Mouse (Mus musculus): Measurements from ENCODE around the gene 1520401A03Rik.

1520401A03Rik gene

GRCm38 (mm10) chr17:23742941-23743340 lies 20.4 kb upstream of the 1520401A03Rik start:
- DNase-seq (ENCODE audit: extremely low spot score) = no peak

DNA sequence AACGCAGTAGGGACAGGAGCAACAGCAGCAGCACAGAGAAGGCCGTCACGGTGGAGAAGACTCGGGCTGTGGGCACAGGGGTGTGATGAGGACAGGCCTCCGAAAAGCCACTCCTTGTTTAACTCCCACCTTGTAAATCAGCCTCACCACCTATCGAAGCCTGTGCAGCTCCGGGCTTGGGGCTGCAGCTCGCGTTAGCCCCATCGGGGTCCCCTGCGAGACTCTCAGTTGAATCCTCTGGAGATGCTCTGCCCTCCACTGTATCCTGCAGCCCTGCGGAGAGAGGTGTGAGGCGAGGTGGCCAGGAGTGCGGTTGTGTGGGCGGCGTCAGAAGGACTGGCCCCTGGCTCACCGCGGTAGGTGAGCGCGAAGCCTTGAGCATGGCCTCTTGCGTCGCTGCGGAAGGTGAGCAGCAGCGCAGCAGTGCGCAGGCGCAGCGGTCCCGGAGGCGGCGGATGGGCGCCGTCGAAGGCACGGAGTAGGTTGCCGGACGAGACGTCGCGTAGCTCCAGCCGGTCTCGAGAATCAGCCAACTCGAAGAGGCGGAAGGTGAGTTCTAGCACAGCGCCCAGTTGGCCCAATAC lies 19.7 kb upstream of the 1520401A03Rik start:
- peak; percentile 15 for DNase-seq (ENCODE audit: extremely low spot score)

- no peak for DNase-seq (ENCODE audit: extremely low spot score)
Observed at GRCm38 (mm10) chr17:23741359-23742209, 19.0 kb upstream of the 1520401A03Rik start.

DNA sequence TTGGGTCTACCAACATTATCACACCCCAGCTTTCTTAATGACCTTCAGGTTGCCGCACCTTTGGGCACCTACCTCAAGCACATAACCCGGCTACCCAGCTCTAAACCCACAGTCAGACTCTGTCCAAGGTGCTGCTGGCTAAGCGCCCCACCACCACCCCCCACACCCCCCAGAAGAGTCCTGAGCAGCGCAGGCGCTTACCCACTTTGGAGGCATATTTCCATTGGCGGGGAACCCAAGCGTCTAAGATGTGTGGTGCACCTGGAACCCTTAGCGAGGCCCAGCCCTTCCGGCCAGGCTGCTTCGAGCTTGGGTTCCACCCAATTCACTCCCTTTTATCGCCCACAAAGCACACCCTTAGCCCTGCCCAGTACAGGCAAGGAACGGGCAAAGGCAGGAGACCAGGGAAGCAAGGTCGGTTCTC lies 18.0 kb upstream of the 1520401A03Rik start, which contains the start of gene Paqr4:
Gene Paqr4 (minus strand): TSS at position 270 of the 424 bp plus-strand sequence.
- no peak for DNase-seq (ENCODE audit: extremely low spot score)

GRCm38 (mm10) chr17:23740136-23740584 lies 17.6 kb upstream of the 1520401A03Rik start:
- DNase-seq (ENCODE audit: extremely low spot score) = peak; percentile 87

GRCm38 (mm10) chr17:23739202-23740135 lies 16.9 kb upstream of the 1520401A03Rik start:
- peak; percentile 45 for DNase-seq (ENCODE audit: extremely low spot score)

DNA sequence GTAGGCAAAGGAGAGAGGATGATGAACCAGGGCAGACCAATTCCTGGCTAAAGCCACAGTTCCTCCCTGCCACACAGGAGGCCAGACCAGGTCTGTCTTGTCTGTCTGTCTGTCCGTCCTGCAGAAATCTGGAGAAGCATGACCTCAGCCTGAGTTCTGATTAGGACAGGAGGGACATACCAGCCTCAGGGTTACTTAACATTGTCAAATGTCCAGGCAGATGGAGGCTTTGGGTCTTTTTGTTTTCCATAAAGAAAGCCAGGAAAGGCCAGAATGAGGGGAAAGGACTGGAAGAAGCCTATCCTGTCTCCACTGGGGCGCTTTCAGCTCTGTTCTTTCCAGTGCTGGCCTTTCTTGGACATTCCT lies 16.2 kb upstream of the 1520401A03Rik start:
- no peak for DNase-seq (ENCODE audit: extremely low spot score)

DNA sequence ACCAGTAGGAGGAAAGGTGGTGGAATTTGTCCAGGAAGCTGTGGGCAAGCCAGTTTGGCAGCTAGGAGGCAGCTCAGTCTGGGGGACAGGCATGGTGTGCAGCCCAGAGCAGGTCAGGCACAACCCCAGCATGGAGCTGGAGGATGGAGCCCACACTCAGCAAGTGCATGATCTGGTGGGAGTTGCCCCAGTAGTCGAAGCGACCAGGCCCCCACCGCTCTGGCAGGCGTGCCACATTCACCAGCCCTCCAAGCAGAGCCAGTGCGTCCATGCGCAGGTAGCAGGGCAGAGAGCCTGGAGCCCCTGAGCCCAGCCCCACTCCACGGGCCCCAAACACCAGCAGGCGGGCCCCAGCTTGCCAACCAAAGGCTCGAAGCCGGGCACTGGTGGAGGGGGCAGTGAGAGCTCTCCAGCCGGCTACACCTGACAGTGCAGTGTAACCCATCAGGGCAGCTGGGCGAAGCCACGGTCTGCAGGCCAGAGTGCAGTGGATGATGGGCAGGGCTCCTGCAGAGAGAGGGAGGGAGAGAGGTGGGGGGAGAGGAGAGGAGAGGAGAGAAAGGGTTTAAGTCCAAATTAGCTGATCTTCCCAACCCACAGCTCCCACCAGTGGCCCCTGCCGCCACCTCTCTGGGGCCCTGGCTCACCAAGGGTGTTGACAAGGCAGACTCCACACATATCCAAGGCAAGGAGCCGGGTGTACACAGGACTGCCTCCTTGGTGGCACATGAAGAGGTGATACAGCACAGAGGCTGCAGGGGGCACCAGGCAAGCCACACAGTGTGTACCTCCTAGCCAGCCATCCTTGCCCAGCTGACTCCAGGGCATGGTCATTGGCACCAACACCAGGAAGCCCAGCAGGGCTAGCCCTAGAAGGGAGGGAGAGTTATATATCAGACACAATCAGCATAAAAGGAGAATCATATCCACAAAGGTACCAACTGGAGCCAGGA lies 15.2 kb upstream of the 1520401A03Rik start:
- no peak for DNase-seq (ENCODE audit: extremely low spot score)

DNA sequence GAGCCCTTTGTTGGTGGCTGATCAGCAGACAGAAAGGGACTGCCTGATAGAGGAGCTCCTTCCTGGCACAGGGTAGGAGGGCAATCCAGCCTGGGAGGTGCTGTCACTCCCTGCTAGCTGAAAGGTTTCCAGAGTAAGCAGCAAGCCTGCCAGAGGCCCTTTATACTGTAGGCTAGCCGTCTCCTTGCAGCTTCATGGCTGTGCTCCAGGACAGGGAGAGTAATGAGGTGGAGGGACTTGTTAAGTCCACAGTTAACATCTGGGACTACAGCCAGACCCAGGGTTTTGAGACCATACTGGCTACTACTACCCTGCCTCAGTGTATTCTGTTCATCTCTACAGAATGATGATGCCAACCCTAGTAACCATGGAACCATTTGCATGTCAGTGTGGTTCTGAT lies 11.8 kb upstream of the 1520401A03Rik start:
- no peak for DNase-seq (ENCODE audit: extremely low spot score)

DNA sequence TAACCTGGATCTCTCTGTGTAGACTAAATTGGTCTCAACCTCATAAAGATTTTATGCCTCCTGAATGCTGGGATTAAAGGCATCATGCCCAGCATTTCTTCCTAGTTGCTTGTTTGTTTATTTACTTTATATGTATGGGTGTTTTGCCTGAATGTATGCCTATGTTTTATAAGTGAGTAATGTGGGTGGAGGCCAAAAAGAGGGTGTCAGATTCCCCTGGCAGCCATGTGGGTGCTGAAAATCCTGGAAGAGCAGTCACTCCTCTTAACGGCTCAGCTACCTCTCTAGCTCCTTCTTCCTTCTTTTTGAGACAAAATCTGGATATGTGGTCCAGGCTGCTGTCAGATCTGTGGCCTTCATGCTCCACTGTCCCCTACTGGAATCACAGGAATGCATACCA lies 7.9 kb upstream of the 1520401A03Rik start:
- DNase-seq (ENCODE audit: extremely low spot score) = no peak

DNA sequence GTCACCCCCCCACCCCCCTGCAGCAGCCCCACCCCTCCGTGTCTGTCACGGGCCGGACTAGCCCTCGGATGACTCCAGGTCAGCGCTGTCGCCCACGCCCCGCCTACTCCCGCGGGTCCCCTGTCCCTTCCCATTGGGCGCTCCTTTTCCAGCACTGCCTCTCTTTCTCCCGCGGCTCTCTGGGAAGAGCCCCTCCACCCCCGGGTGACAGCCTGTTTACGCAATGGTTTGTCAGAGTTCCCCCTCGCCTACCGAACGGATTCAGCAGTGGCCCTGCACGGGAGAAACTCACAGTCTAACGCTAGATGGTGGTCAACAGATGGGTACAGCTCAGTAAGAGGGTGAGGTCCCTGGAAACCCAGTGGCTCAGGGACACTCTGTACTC lies 4.2 kb upstream of the 1520401A03Rik start:
- peak; percentile 87 for DNase-seq (ENCODE audit: extremely low spot score)

DNA sequence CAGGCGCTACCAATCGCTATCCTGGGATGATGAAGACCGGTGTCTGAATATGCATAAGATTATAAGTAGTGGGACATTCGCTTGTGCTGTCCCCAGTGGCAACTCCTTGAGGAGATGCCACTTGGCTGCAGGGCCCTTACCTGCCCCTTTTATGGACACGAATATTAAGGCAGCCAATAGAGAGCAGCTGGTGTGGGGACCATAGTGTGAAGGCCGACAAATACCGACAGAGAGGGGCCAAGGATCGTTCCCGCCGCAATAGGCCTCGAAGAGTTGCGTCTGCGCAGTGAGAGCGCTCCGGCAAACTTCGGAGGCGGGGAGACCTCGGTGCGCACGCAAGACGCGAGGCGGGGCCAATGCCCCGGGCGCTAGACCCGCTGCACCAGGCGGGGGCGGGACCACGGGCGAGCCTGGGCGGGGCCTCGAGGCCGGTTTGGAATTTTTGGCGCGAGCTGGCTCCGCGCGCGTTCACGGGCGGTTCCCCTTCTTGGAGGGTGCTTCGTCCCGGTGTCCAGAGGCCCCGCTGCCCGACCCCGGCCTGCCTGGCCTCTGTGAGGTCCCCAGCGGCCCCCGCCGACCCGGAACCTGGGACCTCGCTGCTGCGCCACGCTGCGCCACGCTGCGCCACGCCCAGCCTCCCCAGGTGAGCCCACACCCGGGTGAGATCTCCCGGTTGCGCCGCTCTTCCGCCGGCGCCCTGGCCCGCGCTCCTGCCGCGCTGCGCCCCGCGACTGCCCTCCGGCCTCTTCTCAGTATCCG lies 3.6 kb upstream of the 1520401A03Rik start, which contains the start of gene Pkmyt1:
Gene Pkmyt1 (plus strand): TSS at position 338 of the 759 bp plus-strand sequence.
- DNase-seq (ENCODE audit: extremely low spot score) = peak; percentile 95

DNA sequence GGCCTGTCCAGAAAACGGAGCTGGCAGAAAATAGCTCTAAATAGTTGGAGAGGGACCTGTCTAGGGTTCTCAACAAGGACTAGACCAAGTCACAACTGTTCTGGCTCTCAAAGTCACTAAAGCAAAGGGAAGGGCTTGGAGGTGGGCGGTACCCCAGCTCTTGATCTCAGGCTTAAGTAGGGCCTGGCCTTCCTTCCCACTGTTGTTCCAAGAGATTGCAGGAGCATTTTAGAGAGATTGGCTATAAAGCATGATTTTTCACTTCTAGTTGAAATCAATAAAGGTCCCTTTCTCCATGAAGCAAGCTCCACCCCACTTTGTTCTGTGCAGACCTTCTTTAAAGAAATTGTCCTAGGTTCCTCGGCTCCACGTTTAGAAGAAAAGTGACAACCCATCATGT lies 2.9 kb upstream of the 1520401A03Rik start:
- DNase-seq (ENCODE audit: extremely low spot score) = no peak

DNA sequence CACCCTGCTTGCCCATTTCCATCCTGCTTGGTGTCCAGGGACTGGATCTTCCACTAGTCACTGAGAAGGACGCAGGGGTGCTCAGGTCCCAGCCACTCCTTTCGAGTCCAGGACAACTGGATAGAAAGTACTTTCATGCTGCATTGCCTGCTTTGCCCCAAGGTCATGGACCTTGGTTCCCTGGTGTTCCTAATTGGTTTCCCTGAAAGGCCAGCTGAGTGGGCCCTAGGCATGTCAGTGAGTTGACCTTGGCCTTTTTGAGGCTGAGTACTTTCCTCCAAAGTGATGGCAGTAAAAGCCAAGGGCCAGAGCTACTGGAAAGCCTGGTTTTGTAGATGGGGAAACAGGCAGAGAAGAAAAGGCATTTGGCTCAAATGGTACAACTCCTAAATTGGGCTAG lies 697 bp downstream of the 1520401A03Rik start:
- no peak for DNase-seq (ENCODE audit: extremely low spot score)

DNA sequence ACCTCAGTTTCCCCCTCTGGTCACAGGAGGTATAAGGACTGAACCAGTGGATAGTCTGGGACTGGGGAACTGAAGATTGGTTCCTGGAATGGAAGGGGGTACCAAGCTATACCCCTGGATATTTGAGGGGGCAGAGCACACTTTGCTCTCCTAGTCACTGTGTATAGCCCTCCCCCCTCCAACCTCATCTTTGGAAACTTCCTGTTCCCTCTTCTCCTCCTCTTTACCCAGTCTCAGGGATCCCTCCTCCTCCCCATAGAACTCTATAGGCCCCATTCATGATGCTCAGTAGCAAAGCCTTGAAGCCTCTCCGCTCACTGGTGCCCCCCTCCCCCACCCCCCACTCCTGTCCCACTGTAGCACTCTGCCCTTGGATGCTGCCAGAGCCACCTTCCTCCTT lies 3.1 kb downstream of the 1520401A03Rik start:
- DNase-seq (ENCODE audit: extremely low spot score) = no peak

- no peak for DNase-seq (ENCODE audit: extremely low spot score)
Observed at GRCm38 (mm10) chr17:23717003-23717402, 5.6 kb downstream of the 1520401A03Rik start.

GRCm38 (mm10) chr17:23706212-23706611 lies 16.4 kb downstream of the 1520401A03Rik start:
- peak; percentile 69 for DNase-seq (ENCODE audit: extremely low spot score)

GRCm38 (mm10) chr17:23705525-23706104 lies 17.0 kb downstream of the 1520401A03Rik start:
- no peak for DNase-seq (ENCODE audit: extremely low spot score)

DNA sequence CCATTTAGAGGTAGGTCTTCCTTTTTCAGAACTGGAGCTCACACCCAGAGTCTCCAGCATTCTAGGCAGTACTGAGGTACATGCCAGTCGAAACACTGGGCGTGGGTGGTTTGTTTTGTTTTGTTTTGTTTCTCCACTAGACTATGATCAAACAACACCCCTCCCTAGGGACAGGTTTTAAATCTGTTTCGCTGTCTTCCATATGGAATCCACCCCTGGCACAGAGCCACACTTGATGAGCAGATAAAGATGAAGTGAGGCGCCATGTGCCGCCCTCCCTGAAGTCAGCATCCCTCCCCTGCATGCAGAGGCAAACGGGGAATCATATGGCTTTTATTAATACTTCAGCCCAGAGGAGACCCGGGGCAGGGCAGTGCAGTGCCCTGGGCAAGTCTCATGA lies 17.8 kb downstream of the 1520401A03Rik start:
- DNase-seq (ENCODE audit: extremely low spot score) = no peak

GRCm38 (mm10) chr17:23703301-23703700 lies 19.3 kb downstream of the 1520401A03Rik start:
- DNase-seq (ENCODE audit: extremely low spot score) = no peak

Data from embryo, embryonic 9.5 days (tissue).